Mouse (Mus musculus) midbrain, embryonic 13.5 days (tissue): ENCODE data around the gene Gm43552. TPM values are rescaled to one million over a fixed set of nuclear protein-coding genes. Genes with fewer than 3 reads are reported as not detected.
"Not testable (repeated sequence)": the region's sequence is repeated elsewhere in the genome, so short reads cannot be mapped to it uniquely, and the experiment has no call there.

Experiments
- ATAC-seq: fragments of 200-750 bp; cut with Nextera tagmentation; 2 replicates; pipeline ENCODE4 v1.8.0; 2017; ENCODE audit warnings: mild to moderate bottlenecking, moderate TSS enrichment, moderate library complexity
- H3K27ac ChIP-seq: fragments of 300-500 bp; sonication (generic); 2 replicates; pipeline ENCODE4 v1.5.1; 2015; ENCODE audit warnings: inconsistent platforms, mild to moderate bottlenecking, moderate library complexity
- H3K27me3 ChIP-seq: fragments of 300-500 bp; sonication (generic); 2 replicates; pipeline ENCODE4 v1.6.1; 2015; ENCODE audit warnings: mild to moderate bottlenecking, inconsistent platforms
- H3K36me3 ChIP-seq: fragments of 300-500 bp; sonication (generic); 2 replicates; pipeline ENCODE4 v1.6.1; 2015; ENCODE audit warnings: mild to moderate bottlenecking, inconsistent platforms
- H3K4me1 ChIP-seq: fragments of 300-500 bp; sonication (generic); replicated peaks from 2 replicates; pipeline ENCODE4 v1.6.1; 2015; ENCODE audit warnings: inconsistent platforms
- H3K4me2 ChIP-seq: fragments of 300-500 bp; sonication (generic); replicated peaks from 2 replicates; pipeline ENCODE4 v1.6.1; 2015; ENCODE audit warnings: moderate library complexity, mild to moderate bottlenecking, inconsistent platforms
- H3K4me3 ChIP-seq: fragments of 300-500 bp; sonication (generic); replicated peaks from 2 replicates; pipeline ENCODE4 v1.5.1; 2015; ENCODE audit warnings: mild to moderate bottlenecking, inconsistent platforms
- H3K9ac ChIP-seq: fragments of 300-500 bp; sonication (generic); replicated peaks from 2 replicates; pipeline ENCODE4 v1.6.1; 2015; ENCODE audit warnings: mild to moderate bottlenecking, inconsistent platforms
- H3K9me3 ChIP-seq: fragments of 300-500 bp; sonication (generic); 2 replicates; pipeline ENCODE4 v1.6.1; 2016; ENCODE audit warnings: mild to moderate bottlenecking, inconsistent platforms
- WGBS: fragments of 180-500 bp; shearing (Covaris S2); methylation state at CpG from one replicate; pipeline ENCODE4 v1.1.7; 2015; 5-methylcytosine and 5-hydroxymethylcytosine counted together
- polyA plus RNA-seq: library from polyadenylated mRNA; unstranded; fragments of >200 nt; fragmentation: Nextera tagmentation; extraction: Ambion mirVana; gene quantifications from 2 replicates; pipeline ENCODE4 v1.2.1, GENCODE M21; 2015

Gene Gm43552
- polyA plus RNA-seq, 1 experiment from 2014 or later: not detected

DNA sequence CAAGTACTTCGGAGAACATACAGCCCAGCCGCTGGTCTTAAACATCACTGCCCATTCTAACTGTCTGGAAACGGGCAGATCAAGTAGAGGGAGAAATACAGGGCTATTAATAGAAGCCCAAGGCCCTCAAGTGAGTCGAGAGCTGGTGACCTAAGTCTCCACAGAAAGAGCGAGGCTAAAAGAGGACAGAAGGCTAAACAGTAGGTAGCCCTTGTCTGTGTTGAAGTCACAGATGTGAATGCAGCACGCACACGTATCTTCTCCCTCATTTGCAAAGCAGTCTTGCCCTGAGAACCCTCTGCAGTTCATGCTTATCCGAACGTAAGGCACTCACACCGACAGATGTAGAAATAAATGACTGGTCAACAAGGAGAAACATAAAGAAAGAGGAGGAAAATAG, 5.3 kb downstream of the Gm43552 start:
- H3K9me3 ChIP-seq: no peaks in the 10 kb centered on the region
- WGBS: 83% methylated on average over 10 of the region's 10 CpGs
- H3K36me3 ChIP-seq: peaks cover 3% of the 10 kb centered on the region; the same call in 1 of the 2 replicates
- no peak overlapping the region for H3K4me3 ChIP-seq
- H3K27ac ChIP-seq: no peak overlapping the region
- H3K9ac ChIP-seq: no peak overlapping the region
- H3K4me2 ChIP-seq: no peak overlapping the region
- peaks cover 31% of the 10 kb centered on the region for H3K4me1 ChIP-seq
- ATAC-seq: no peak
- H3K27me3 ChIP-seq: no peaks in the 10 kb centered on the region

DNA sequence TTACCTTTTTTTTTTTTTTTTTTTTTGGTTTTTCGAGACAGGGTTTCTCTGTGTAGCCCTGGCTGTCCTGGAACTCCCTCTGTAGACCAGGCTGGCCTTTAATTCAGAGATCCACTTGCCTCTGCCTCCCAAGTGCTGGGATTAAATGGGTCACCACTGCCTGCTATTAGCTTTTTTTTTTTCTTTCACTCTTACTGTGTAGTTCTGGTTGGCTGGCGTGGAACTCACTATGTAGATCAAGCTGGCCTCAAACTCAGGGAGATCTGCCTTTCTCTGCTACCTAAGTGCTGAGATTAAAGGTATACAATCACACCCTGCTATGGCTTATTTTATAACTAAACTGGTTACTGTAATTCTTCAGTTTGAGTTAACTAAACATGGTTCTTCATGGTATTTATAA, 6.1 kb downstream of the Gm43552 start:
- Histone ChIP-seq H3K9me3 (no peaks in the 10 kb centered on the region), H3K27me3 (no peaks in the 10 kb centered on the region), H3K4me3 (no peak overlapping the region), H3K27ac (no peak overlapping the region), H3K9ac (no peak overlapping the region), H3K4me2 (no peak overlapping the region), H3K4me1 (peaks cover 27% of the 10 kb centered on the region), H3K36me3 (peaks cover 3% of the 10 kb centered on the region; the same call in 1 of the 2 replicates)
- no peak for ATAC-seq
- WGBS: 81% methylated on average over 2 of the region's 2 CpGs

DNA sequence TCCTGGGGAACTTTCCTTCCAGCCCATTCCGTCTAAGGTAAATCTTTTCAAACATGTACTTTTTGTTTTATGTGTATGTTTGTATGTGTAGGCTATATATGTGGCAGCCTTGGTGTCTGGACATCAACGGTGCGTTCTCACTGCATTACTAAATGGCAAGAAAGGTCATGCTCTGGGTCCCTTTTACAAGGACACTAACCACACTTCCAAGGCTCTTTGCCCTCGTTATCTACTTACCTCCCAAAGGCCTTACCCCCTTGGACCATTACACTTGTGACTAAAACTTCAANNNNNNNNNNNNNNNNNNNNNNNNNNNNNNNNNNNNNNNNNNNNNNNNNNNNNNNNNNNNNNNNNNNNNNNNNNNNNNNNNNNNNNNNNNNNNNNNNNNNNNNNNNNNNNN, 9.6 kb downstream of the Gm43552 start:
- no peak overlapping the region for H3K4me2 ChIP-seq
- no peak overlapping the region for H3K27ac ChIP-seq
- no peak overlapping the region for H3K4me3 ChIP-seq
- 91% methylated on average over 4 of the region's 4 CpGs for WGBS
- no peaks in the 10 kb centered on the region for H3K9me3 ChIP-seq
- 0 out of 2 replicates have a peak, but pooled peaks cover 3% of the 10 kb centered on the region for H3K36me3 ChIP-seq
- 0 out of 2 replicates have a peak, but pooled peaks cover 2% of the 10 kb centered on the region for H3K4me1 ChIP-seq
- no peak for ATAC-seq
- no peaks in the 10 kb centered on the region for H3K27me3 ChIP-seq
- no peak overlapping the region for H3K9ac ChIP-seq

GRCm38 (mm10) chr5:65480511-65480910, 12.1 kb downstream of the Gm43552 start:
- WGBS: 86% methylated on average over 4 of the region's 4 CpGs
- Histone ChIP-seq H3K27ac (no peak overlapping the region), H3K9ac (no peak overlapping the region), H3K9me3 (no peaks in the 10 kb centered on the region), H3K4me1 (no peaks in the 10 kb centered on the region), H3K36me3 (no peaks in the 10 kb centered on the region), H3K4me3 (no peak overlapping the region), H3K27me3 (no peaks in the 10 kb centered on the region), H3K4me2 (no peak overlapping the region)
- no peak for ATAC-seq

GRCm38 (mm10) chr5:65479681-65480445, 12.8 kb downstream of the Gm43552 start:
- no peak overlapping the region for H3K4me3 ChIP-seq
- H3K9ac ChIP-seq: no peak overlapping the region
- H3K9me3 ChIP-seq: no peaks in the 10 kb centered on the region
- WGBS: 93% methylated on average over 9 of the region's 9 CpGs
- no peaks in the 10 kb centered on the region for H3K36me3 ChIP-seq
- no peaks in the 10 kb centered on the region for H3K27me3 ChIP-seq
- H3K4me1 ChIP-seq: no peaks in the 10 kb centered on the region
- H3K27ac ChIP-seq: no peak overlapping the region
- no peak for ATAC-seq
- H3K4me2 ChIP-seq: no peak overlapping the region

DNA sequence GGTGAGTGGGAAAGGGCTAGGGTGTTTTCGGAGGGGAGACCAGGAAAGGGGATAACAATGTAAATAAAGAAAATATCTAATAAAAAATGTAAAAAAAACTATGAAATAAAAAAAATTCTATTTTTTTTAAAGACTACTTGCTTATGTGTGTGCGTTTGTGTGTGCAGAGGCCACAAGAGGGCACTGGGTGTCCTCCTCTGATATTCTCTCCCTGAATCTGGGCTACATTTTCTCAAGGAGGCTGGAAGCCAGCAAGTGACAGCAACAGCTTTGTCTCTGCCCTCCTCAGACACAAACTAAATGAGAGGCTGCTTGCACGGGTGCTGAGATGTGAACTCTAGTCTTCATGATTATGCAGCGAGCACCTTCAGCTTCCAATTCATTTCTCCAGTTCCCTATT, 14.4 kb downstream of the Gm43552 start:
- H3K9ac ChIP-seq: no peak overlapping the region
- H3K9me3 ChIP-seq: no peaks in the 10 kb centered on the region
- H3K4me2 ChIP-seq: no peak overlapping the region
- no peak overlapping the region for H3K27ac ChIP-seq
- H3K4me1 ChIP-seq: no peaks in the 10 kb centered on the region
- no peak overlapping the region for H3K4me3 ChIP-seq
- H3K36me3 ChIP-seq: no peaks in the 10 kb centered on the region
- no peaks in the 10 kb centered on the region for H3K27me3 ChIP-seq
- 64% methylated on average over 4 of the region's 4 CpGs for WGBS
- ATAC-seq: no peak

DNA sequence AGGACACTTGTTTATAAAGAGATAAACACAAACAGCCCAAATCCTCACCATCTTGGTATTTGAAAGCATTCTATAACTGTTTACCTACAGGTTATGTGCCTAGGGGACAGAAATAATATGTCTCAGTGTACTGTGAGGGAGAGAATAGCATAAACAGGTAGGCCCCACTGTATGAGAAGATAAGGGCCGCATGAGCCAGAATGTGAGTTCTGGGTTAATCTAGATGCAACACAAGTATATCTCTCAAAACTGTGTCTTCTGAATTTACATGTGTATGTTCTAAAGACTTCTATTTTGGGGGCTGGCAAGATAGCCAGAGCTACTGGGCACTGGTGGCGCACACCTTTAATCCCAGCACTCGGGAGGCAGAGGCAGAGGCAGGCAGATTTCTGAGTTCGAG, 15.9 kb downstream of the Gm43552 start:
- H3K27ac ChIP-seq, H3K4me2 ChIP-seq, H3K9me3 ChIP-seq, ATAC-seq, H3K36me3 ChIP-seq, H3K27me3 ChIP-seq, H3K4me1 ChIP-seq, H3K9ac ChIP-seq, H3K4me3 ChIP-seq: not testable (repeated sequence)
- WGBS: 97% methylated on average over 4 of the region's 4 CpGs

DNA sequence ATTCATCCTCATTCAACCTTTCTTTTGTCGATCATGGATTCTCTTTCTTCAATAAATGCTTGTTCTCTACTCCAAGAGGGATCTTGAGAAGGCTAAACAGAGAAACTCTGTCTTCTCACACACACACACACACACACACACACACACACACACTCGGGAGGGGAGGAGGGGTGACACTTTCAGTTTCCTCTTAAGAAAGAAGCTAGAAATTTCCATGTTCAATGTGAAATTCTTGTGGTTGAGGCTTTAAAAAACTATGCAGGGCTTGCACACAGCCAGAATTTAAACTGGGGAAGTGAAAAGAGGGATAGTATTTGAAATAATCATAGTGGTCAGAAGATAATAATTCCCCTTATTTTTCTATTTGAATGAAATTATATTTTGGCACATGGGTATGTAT, 16.8 kb downstream of the Gm43552 start:
- H3K36me3 ChIP-seq: no peaks in the 10 kb centered on the region
- no peak overlapping the region for H3K9ac ChIP-seq
- H3K4me3 ChIP-seq: no peak overlapping the region
- H3K27me3 ChIP-seq: no peaks in the 10 kb centered on the region
- H3K4me1 ChIP-seq: no peaks in the 10 kb centered on the region
- no peak for ATAC-seq
- no peak overlapping the region for H3K27ac ChIP-seq
- no peak overlapping the region for H3K4me2 ChIP-seq
- no peaks in the 10 kb centered on the region for H3K9me3 ChIP-seq
- 95% methylated on average over 2 of the region's 2 CpGs for WGBS

- Histone ChIP-seq H3K36me3 (peaks cover 34% of the 10 kb centered on the region), H3K27me3 (no peaks in the 10 kb centered on the region), H3K4me1 (no peaks in the 10 kb centered on the region), H3K4me2 (no peak overlapping the region), H3K9me3 (no peaks in the 10 kb centered on the region), H3K4me3 (no peak overlapping the region), H3K27ac (no peak overlapping the region), H3K9ac (no peak overlapping the region)
- ATAC-seq: no peak
- 92% methylated on average over 6 of the region's 6 CpGs for WGBS
Observed at GRCm38 (mm10) chr5:65469766-65470165, 22.9 kb downstream of the Gm43552 start.

DNA sequence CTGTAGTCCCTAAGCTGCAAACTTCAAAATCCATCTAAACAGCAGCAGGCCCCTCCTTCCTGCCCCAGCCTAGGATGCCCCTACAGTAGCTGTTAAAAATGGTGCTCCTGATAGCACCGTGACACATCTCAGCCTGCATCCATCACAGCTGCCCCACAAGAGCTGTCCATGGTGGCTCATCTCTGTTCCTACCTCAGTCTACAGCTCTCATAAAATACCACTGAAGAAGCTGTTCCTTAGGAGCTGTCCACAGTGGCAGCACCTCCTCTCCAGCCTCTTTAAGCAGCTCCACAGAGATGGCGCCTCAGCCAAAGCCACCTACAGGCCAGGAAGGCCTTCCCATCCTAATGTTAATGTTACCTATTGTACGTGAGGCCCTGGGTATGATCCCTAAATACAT, 25.7 kb downstream of the Gm43552 start:
- H3K4me3 ChIP-seq: no peak overlapping the region
- H3K27me3 ChIP-seq: no peaks in the 10 kb centered on the region
- H3K9ac ChIP-seq: no peak overlapping the region
- no peak overlapping the region for H3K27ac ChIP-seq
- WGBS: 84% methylated on average over 3 of the region's 3 CpGs
- H3K4me1 ChIP-seq: no peaks in the 10 kb centered on the region
- ATAC-seq: no peak
- H3K9me3 ChIP-seq: no peaks in the 10 kb centered on the region
- peaks cover 39% of the 10 kb centered on the region for H3K36me3 ChIP-seq
- no peak overlapping the region for H3K4me2 ChIP-seq

GRCm38 (mm10) chr5:65460361-65460760, 32.3 kb downstream of the Gm43552 start:
- H3K27me3 ChIP-seq: no peaks in the 10 kb centered on the region
- 94% methylated on average over 14 of the region's 14 CpGs for WGBS
- ATAC-seq: no peak

GRCm38 (mm10) chr5:65459454-65459853, 33.2 kb downstream of the Gm43552 start:
- H3K27me3 ChIP-seq: no peaks in the 10 kb centered on the region
- no peak for ATAC-seq
- H3K36me3 ChIP-seq: peaks cover 29% of the 10 kb centered on the region
- no peak overlapping the region for H3K4me2 ChIP-seq
- H3K4me1 ChIP-seq: no peaks in the 10 kb centered on the region
- no peak overlapping the region for H3K4me3 ChIP-seq
- H3K27ac ChIP-seq: no peak overlapping the region
- H3K9ac ChIP-seq: no peak overlapping the region
- no peaks in the 10 kb centered on the region for H3K9me3 ChIP-seq
- WGBS: 94% methylated on average over 3 of the region's 3 CpGs

More at GRCm38 (mm10) chr5:65460361-65460760, 32.3 kb downstream of the Gm43552 start:
- Histone ChIP-seq H3K9ac (no peak overlapping the region), H3K27ac (no peak overlapping the region), H3K4me1 (no peaks in the 10 kb centered on the region), H3K4me2 (no peak overlapping the region), H3K36me3 (peaks cover 36% of the 10 kb centered on the region), H3K9me3 (no peaks in the 10 kb centered on the region), H3K4me3 (no peak overlapping the region)

- Histone ChIP-seq H3K4me3 (no peak overlapping the region), H3K4me1 (no peaks in the 10 kb centered on the region), H3K9me3 (no peaks in the 10 kb centered on the region), H3K9ac (no peak overlapping the region), H3K4me2 (no peak overlapping the region), H3K27me3 (no peaks in the 10 kb centered on the region), H3K36me3 (peaks cover 25% of the 10 kb centered on the region), H3K27ac (no peak overlapping the region)
- 87% methylated on average over 5 of the region's 5 CpGs for WGBS
- no peak for ATAC-seq
Observed at GRCm38 (mm10) chr5:65457846-65458245, 34.8 kb downstream of the Gm43552 start.
